Mouse (Mus musculus) bone marrow macrophage, adult 2 months (primary cell): ENCODE data around the gene Btbd6.

Source experiments
- CTCF ChIP-seq: IDR thresholded peaks from 2 replicates; pipeline ENCODE4 v1.5.1; 2012; ENCODE audit warnings: low read depth, mild to moderate bottlenecking, low read length, moderate library complexity
- POLR2A ChIP-seq: IDR thresholded peaks from 2 replicates; pipeline ENCODE4 v1.6.1; 2012; ENCODE audit warnings: mild to moderate bottlenecking, low read depth, low read length, borderline replicate concordance

DNA sequence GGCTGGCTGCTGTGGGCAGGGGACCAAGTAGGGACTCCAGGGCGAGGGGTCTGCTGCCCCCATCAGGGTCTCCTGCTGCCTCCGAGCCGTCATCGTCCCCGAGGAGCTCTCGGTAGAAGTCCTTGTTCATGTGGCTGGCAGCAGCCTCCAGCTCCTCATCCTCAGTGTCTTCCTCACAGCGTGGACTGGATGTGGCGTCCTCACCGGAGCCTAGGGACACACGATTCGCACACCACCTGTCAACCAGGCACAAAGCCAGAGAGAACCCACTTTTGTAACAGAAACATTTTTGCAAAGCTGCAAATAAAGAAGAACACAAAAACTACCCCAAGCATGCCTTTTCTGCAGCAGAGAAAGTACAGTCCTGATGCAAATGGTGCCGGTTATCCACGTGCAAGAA lies 10.5 kb upstream of the Btbd6 start:
- TF ChIP-seq CTCF (no peak), POLR2A (no peak)
